Mouse (Mus musculus) forebrain, embryonic 11.5 days (tissue): ENCODE results near the gene Ppp1r13b. TPM values are rescaled to one million over a fixed set of nuclear protein-coding genes. Genes with fewer than 3 reads are reported as not detected.

Experiments used
- ATAC-seq: fragments of 200-750 bp; cut with Nextera tagmentation; replicated peaks from 2 replicates; pipeline ENCODE4 v1.8.0; 2017; ENCODE audit warnings: moderate TSS enrichment; ENCODE audit not compliant: low FRiP score
- DNase-seq: peaks from one replicate; pipeline ENCODE4 v3.0.0-alpha.2; 2017; ENCODE audit warnings: low spot score
- H3K27ac ChIP-seq: fragments of 300-500 bp; sonication (generic); 2 replicates; pipeline ENCODE4 v1.5.1; 2014; ENCODE audit warnings: low read depth, low read length
- H3K27me3 ChIP-seq: fragments of 300-500 bp; sonication (generic); 2 replicates; pipeline ENCODE4 v1.6.1; 2014; ENCODE audit warnings: mild to moderate bottlenecking, low read length, mixed read lengths; ENCODE audit not compliant: control insufficient read depth, insufficient read depth
- H3K36me3 ChIP-seq: fragments of 300-500 bp; sonication (generic); 2 replicates; pipeline ENCODE4 v1.6.1; 2014; ENCODE audit warnings: mild to moderate bottlenecking, low read length, moderate library complexity, mixed read lengths; ENCODE audit not compliant: control insufficient read depth, insufficient read depth
- H3K4me1 ChIP-seq: fragments of 300-500 bp; sonication (generic); replicated peaks from 2 replicates; pipeline ENCODE4 v1.6.1; 2014; ENCODE audit warnings: low read length, mixed read lengths; ENCODE audit not compliant: control insufficient read depth, insufficient read depth
- H3K4me2 ChIP-seq: fragments of 300-500 bp; sonication (generic); 2 replicates; pipeline ENCODE4 v1.6.1; 2014; ENCODE audit warnings: low read depth, mild to moderate bottlenecking, low read length, moderate library complexity, mixed read lengths; ENCODE audit not compliant: severe bottlenecking
- H3K4me3 ChIP-seq: fragments of 300-500 bp; sonication (generic); 2 replicates; pipeline ENCODE4 v1.5.1; 2014; ENCODE audit warnings: low read depth, low read length
- H3K9ac ChIP-seq: fragments of 300-500 bp; sonication (generic); 2 replicates; pipeline ENCODE4 v1.6.1; 2014; ENCODE audit warnings: low read length
- H3K9me3 ChIP-seq: fragments of 300-500 bp; sonication (generic); 2 replicates; pipeline ENCODE4 v1.6.1; 2016; ENCODE audit warnings: low read length, mixed read lengths; ENCODE audit not compliant: control insufficient read depth
- WGBS: fragments of 180-500 bp; shearing (Covaris S2); extraction: QIAGEN DNeasy Blood & Tissue Kit; methylation state at CpG from one replicate; pipeline ENCODE4 v1.1.7; 2014; 5-methylcytosine and 5-hydroxymethylcytosine counted together
- polyA plus RNA-seq: library from polyadenylated mRNA; unstranded; fragments of >200 nt; fragmentation: Nextera tagmentation; extraction: Ambion mirVana; gene quantifications from 2 replicates; pipeline ENCODE4 v1.2.1, GENCODE M21; 2014

Ppp1r13b gene
- polyA plus RNA-seq, 1 experiment from 2014 or later: 6.3 TPM

- Histone ChIP-seq H3K27ac (no peak overlapping the region), H3K9ac (no peak overlapping the region), H3K36me3 (no peaks in the 10 kb centered on the region), H3K4me3 (no peak overlapping the region), H3K4me1 (no peaks in the 10 kb centered on the region), H3K4me2 (no peak overlapping the region), H3K9me3 (no peaks in the 10 kb centered on the region), H3K27me3 (no peaks in the 10 kb centered on the region)
- WGBS: 88% methylated on average over 1 of the region's 1 CpGs
- DNase-seq: no peak
- no peak for ATAC-seq
Measured at GRCm38 (mm10) chr12:111894082-111894481, 13.8 kb downstream of the Ppp1r13b start.

GRCm38 (mm10) chr12:111892981-111893380, 14.9 kb downstream of the Ppp1r13b start:
- H3K4me3 ChIP-seq: no peak overlapping the region
- DNase-seq: no peak
- H3K9ac ChIP-seq: no peak overlapping the region
- H3K36me3 ChIP-seq: no peaks in the 10 kb centered on the region
- H3K27ac ChIP-seq: no peak overlapping the region
- no peak for ATAC-seq
- no peaks in the 10 kb centered on the region for H3K9me3 ChIP-seq
- H3K27me3 ChIP-seq: no peaks in the 10 kb centered on the region
- H3K4me1 ChIP-seq: no peaks in the 10 kb centered on the region
- no peak overlapping the region for H3K4me2 ChIP-seq
- 100% methylated on average over 1 of the region's 1 CpGs for WGBS

GRCm38 (mm10) chr12:111891800-111892199, 16.1 kb downstream of the Ppp1r13b start:
- 88% methylated on average over 4 of the region's 4 CpGs for WGBS
- ATAC-seq (no peak), DNase-seq (no peak)
- Histone ChIP-seq H3K4me2 (no peak overlapping the region), H3K4me3 (no peak overlapping the region), H3K9ac (no peak overlapping the region), H3K4me1 (no peaks in the 10 kb centered on the region), H3K27me3 (no peaks in the 10 kb centered on the region), H3K36me3 (no peaks in the 10 kb centered on the region), H3K9me3 (no peaks in the 10 kb centered on the region), H3K27ac (no peak overlapping the region)

GRCm38 (mm10) chr12:111889251-111889650, 18.7 kb downstream of the Ppp1r13b start:
- WGBS: 90% methylated on average over 3 of the region's 3 CpGs

GRCm38 (mm10) chr12:111888303-111888864, 19.5 kb downstream of the Ppp1r13b start:
- H3K9me3 ChIP-seq: no peaks in the 10 kb centered on the region
- no peak overlapping the region for H3K4me2 ChIP-seq
- no peaks in the 10 kb centered on the region for H3K4me1 ChIP-seq
- 85% methylated on average over 4 of the region's 4 CpGs for WGBS
- no peak overlapping the region for H3K27ac ChIP-seq
- no peaks in the 10 kb centered on the region for H3K27me3 ChIP-seq
- no peak overlapping the region for H3K9ac ChIP-seq
- DNase-seq (no peak), ATAC-seq (no peak)
- H3K36me3 ChIP-seq: no peaks in the 10 kb centered on the region
- no peak overlapping the region for H3K4me3 ChIP-seq

More at GRCm38 (mm10) chr12:111889251-111889650, 18.7 kb downstream of the Ppp1r13b start:
- no peak for ATAC-seq
- Histone ChIP-seq H3K27ac (no peak overlapping the region), H3K36me3 (no peaks in the 10 kb centered on the region), H3K9ac (no peak overlapping the region), H3K4me2 (no peak overlapping the region), H3K4me3 (no peak overlapping the region), H3K4me1 (no peaks in the 10 kb centered on the region), H3K27me3 (no peaks in the 10 kb centered on the region), H3K9me3 (no peaks in the 10 kb centered on the region)
- no peak for DNase-seq

- Histone ChIP-seq H3K4me1 (no peaks in the 10 kb centered on the region), H3K9me3 (no peaks in the 10 kb centered on the region), H3K4me3 (no peak overlapping the region), H3K36me3 (no peaks in the 10 kb centered on the region), H3K27me3 (no peaks in the 10 kb centered on the region), H3K9ac (no peak overlapping the region), H3K4me2 (no peak overlapping the region), H3K27ac (no peak overlapping the region)
- no peak for ATAC-seq
- WGBS: 94% methylated on average over 1 of the region's 1 CpGs
- DNase-seq: no peak
Measured at GRCm38 (mm10) chr12:111887005-111887404, 20.9 kb downstream of the Ppp1r13b start.

- no peaks in the 10 kb centered on the region for H3K36me3 ChIP-seq
- H3K4me2 ChIP-seq: no peak overlapping the region
- H3K9me3 ChIP-seq: no peaks in the 10 kb centered on the region
- DNase-seq: no peak
- H3K4me3 ChIP-seq: no peak overlapping the region
- H3K27ac ChIP-seq: no peak overlapping the region
- no peak for ATAC-seq
- H3K4me1 ChIP-seq: no peaks in the 10 kb centered on the region
- H3K9ac ChIP-seq: no peak overlapping the region
- H3K27me3 ChIP-seq: no peaks in the 10 kb centered on the region
- WGBS: 78% methylated on average over 4 of the region's 4 CpGs
Measured at GRCm38 (mm10) chr12:111882852-111883251, 25.1 kb downstream of the Ppp1r13b start.

- Histone ChIP-seq H3K27me3 (no peaks in the 10 kb centered on the region), H3K4me2 (no peak overlapping the region), H3K4me3 (no peak overlapping the region), H3K27ac (no peak overlapping the region), H3K9ac (no peak overlapping the region), H3K9me3 (no peaks in the 10 kb centered on the region), H3K36me3 (no peaks in the 10 kb centered on the region), H3K4me1 (no peaks in the 10 kb centered on the region)
- ATAC-seq: no peak
- 89% methylated on average over 3 of the region's 3 CpGs for WGBS
- no peak for DNase-seq
Measured at GRCm38 (mm10) chr12:111882022-111882421, 25.9 kb downstream of the Ppp1r13b start.

GRCm38 (mm10) chr12:111878213-111878612, 29.7 kb downstream of the Ppp1r13b start:
- DNase-seq (peak; percentile 87), ATAC-seq (peak; percentile 60; the same call in 1 of the 2 replicates)
- no peaks in the 10 kb centered on the region for H3K27me3 ChIP-seq
- H3K9ac ChIP-seq: no peak overlapping the region
- WGBS: 15% methylated on average over 3 of the region's 3 CpGs
- H3K27ac ChIP-seq: no peak overlapping the region
- H3K4me2 ChIP-seq: no peak overlapping the region
- H3K36me3 ChIP-seq: no peaks in the 10 kb centered on the region
- H3K4me1 ChIP-seq: no peaks in the 10 kb centered on the region
- no peak overlapping the region for H3K4me3 ChIP-seq
- no peaks in the 10 kb centered on the region for H3K9me3 ChIP-seq
